Mouse (Mus musculus) myocyte (in vitro differentiated cells): Measurements from ENCODE around the gene Oosp2. TPM values are rescaled to one million over a fixed set of nuclear protein-coding genes. Genes with fewer than 3 reads are reported as not detected.

Source experiments
- H3K27me3 ChIP-seq: one replicate; pipeline ENCODE4 v1.6.1; 2011; ENCODE audit not compliant: control insufficient read depth, insufficient read depth, insufficient read length
- H3K36me3 ChIP-seq: one replicate; pipeline ENCODE4 v1.6.1; 2011; ENCODE audit not compliant: control insufficient read depth, insufficient read depth
- H3K4me2 ChIP-seq: one replicate; pipeline ENCODE4 v1.6.1; 2011; ENCODE audit warnings: low read depth, control low read depth
- H3K4me3 ChIP-seq: one replicate; pipeline ENCODE4 v1.5.1; 2011; ENCODE audit warnings: mild to moderate bottlenecking, control low read depth, moderate library complexity
- H3K79me2 ChIP-seq: one replicate; pipeline ENCODE4 v1.6.1; 2011; ENCODE audit not compliant: control insufficient read depth, insufficient read depth
- H3ac ChIP-seq: one replicate; pipeline ENCODE4 v1.6.1; 2011; ENCODE audit not compliant: control insufficient read depth, insufficient read length
- CEBPB ChIP-seq: IDR thresholded peaks from 2 replicates; pipeline ENCODE4 v1.6.1; 2011; ENCODE audit warnings: mild to moderate bottlenecking, moderate library complexity; ENCODE audit not compliant: poor library complexity, insufficient read depth, severe bottlenecking
- E2F4 ChIP-seq: IDR thresholded peaks from one replicate; pipeline ENCODE4 v1.6.1; 2011; ENCODE audit warnings: mild to moderate bottlenecking, control low read depth, moderate library complexity; ENCODE audit not compliant: insufficient read depth
- MAX ChIP-seq: IDR thresholded peaks from one replicate; pipeline ENCODE4 v1.6.1; 2011; ENCODE audit warnings: low read depth, mild to moderate bottlenecking, control low read depth
- MYOD1 ChIP-seq, 3 experiments: IDR thresholded peaks; one replicate each; pipeline ENCODE4 v1.6.1; 2011; ENCODE audit warnings: control low read depth in 2 of 3, low read depth in 2 of 3, mild to moderate bottlenecking in 2 of 3, moderate library complexity in 1 of 3; ENCODE audit not compliant: insufficient read length in 2 of 3, control insufficient read depth in 1 of 3
- MYOG ChIP-seq, 3 experiments: IDR thresholded peaks; one replicate each; pipeline ENCODE4 v1.6.1; 2011; ENCODE audit warnings: control low read depth in 2 of 3, low read depth in 2 of 3, mild to moderate bottlenecking in 2 of 3; ENCODE audit not compliant: insufficient read length in 2 of 3, control insufficient read depth in 1 of 3, insufficient read depth in 1 of 3
- POLR2A ChIP-seq: IDR thresholded peaks from one replicate; pipeline ENCODE4 v1.6.1; 2011; ENCODE audit warnings: low read depth, mild to moderate bottlenecking, control low read depth, moderate library complexity; ENCODE audit not compliant: insufficient read length
- POLR2AphosphoS2 ChIP-seq: IDR thresholded peaks from one replicate; pipeline ENCODE4 v1.6.1; 2011; ENCODE audit warnings: low read depth, control low read depth; ENCODE audit not compliant: insufficient read length
- REST ChIP-seq: IDR thresholded peaks from one replicate; pipeline ENCODE4 v1.6.1; 2011; ENCODE audit warnings: mild to moderate bottlenecking, control low read depth, moderate library complexity; ENCODE audit not compliant: insufficient read depth, insufficient read length
- SRF ChIP-seq: IDR thresholded peaks from one replicate; pipeline ENCODE4 v1.6.1; 2011; ENCODE audit warnings: low read depth; ENCODE audit not compliant: control insufficient read depth, insufficient read length
- TCF12 ChIP-seq: IDR thresholded peaks from one replicate; pipeline ENCODE4 v1.6.1; 2011; ENCODE audit warnings: mild to moderate bottlenecking, control low read depth; ENCODE audit not compliant: poor library complexity, insufficient read depth, severe bottlenecking
- TCF3 ChIP-seq: IDR thresholded peaks from one replicate; pipeline ENCODE4 v1.6.1; 2011; ENCODE audit warnings: low read depth, control low read depth; ENCODE audit not compliant: insufficient read length
- USF1 ChIP-seq: IDR thresholded peaks from one replicate; pipeline ENCODE4 v1.6.1; 2011; ENCODE audit warnings: low read depth, mild to moderate bottlenecking, control low read depth, moderate library complexity
- polyA plus RNA-seq: library from polyadenylated mRNA; unstranded; fragments of >200 nt; fragmentation: generic; extraction: Trizol; gene quantifications from one replicate; pipeline ENCODE4 v1.2.1, GENCODE M21; 2012; ENCODE audit warnings: missing spikeins

Oosp2 gene
- polyA plus RNA-seq, 1 experiment = not detected

GRCm38 (mm10) chr19:11624800-11625199 is 35.6 kb downstream of the Oosp2 start:
- H3K36me3 ChIP-seq = no peaks in the 10 kb centered on the region
- H3K79me2 ChIP-seq = no peaks in the 10 kb centered on the region
- H3ac ChIP-seq = no peak overlapping the region
- no peaks in the 10 kb centered on the region for H3K27me3 ChIP-seq
- no peak overlapping the region for H3K4me2 ChIP-seq
- no peak overlapping the region for H3K4me3 ChIP-seq
- no peak for TF ChIP-seq TCF12

- Histone ChIP-seq H3K4me2 (no peak within 1 kb of the TSS), H3ac (no peak within 1 kb of the TSS), H3K4me3 (no peak within 1 kb of the TSS), H3K79me2 (no peaks in the 10 kb centered on the region), H3K36me3 (no peaks in the 10 kb centered on the region), H3K27me3 (no peaks in the 10 kb centered on the region)
- TF ChIP-seq REST (no peak), TCF3 (no peak), SRF (no peak), MYOG (IDR thresholded peaks at IDR 0.05; ENCODE audit: control insufficient read depth in 1 of 3, insufficient read depth in 1 of 3, insufficient read length in 2 of 3, low read depth in 2 of 3) (no peak), MYOD1 (IDR thresholded peaks at IDR 0.05; ENCODE audit: control insufficient read depth in 1 of 3, insufficient read length in 2 of 3, low read depth in 2 of 3) (no peak), MAX (no peak), E2F4 (no peak), POLR2A (no peak), CEBPB (no peak), TCF12 (no peak), POLR2AphosphoS2 (no peak), USF1 (no peak)
Measured at GRCm38 (mm10) chr19:11623551-11623950, 36.8 kb downstream of the Oosp2 start, which contains the start of gene Ms4a2. Gene Ms4a2, minus strand, starts transcription at chr19:11623719.

- TF ChIP-seq MYOD1 (IDR thresholded peaks at IDR 0.05; ENCODE audit: control insufficient read depth in 1 of 3, insufficient read length in 2 of 3, low read depth in 2 of 3) = no peak
- no peak for TF ChIP-seq CEBPB
- no peak for TF ChIP-seq USF1
- no peak for TF ChIP-seq SRF
- no peak for TF ChIP-seq E2F4
- no peak for TF ChIP-seq TCF12
- no peak for TF ChIP-seq POLR2AphosphoS2
- no peak for TF ChIP-seq TCF3
- TF ChIP-seq MYOG (IDR thresholded peaks at IDR 0.05; ENCODE audit: control insufficient read depth in 1 of 3, insufficient read depth in 1 of 3, insufficient read length in 2 of 3, low read depth in 2 of 3) = no peak
- TF ChIP-seq POLR2A = no peak
- TF ChIP-seq REST = no peak
- no peak for TF ChIP-seq MAX
- Histone ChIP-seq H3K4me3 (no peak overlapping the region), H3K79me2 (no peaks in the 10 kb centered on the region), H3K27me3 (no peaks in the 10 kb centered on the region), H3K36me3 (no peaks in the 10 kb centered on the region), H3K4me2 (no peak overlapping the region), H3ac (no peak overlapping the region)
Measured at GRCm38 (mm10) chr19:11617983-11618382, 42.4 kb downstream of the Oosp2 start.

GRCm38 (mm10) chr19:11614805-11615204 is 45.6 kb downstream of the Oosp2 start:
- Histone ChIP-seq H3K4me2 (no peak overlapping the region), H3K27me3 (no peaks in the 10 kb centered on the region), H3K4me3 (no peak overlapping the region), H3ac (no peak overlapping the region), H3K79me2 (no peaks in the 10 kb centered on the region), H3K36me3 (no peaks in the 10 kb centered on the region)
- TF ChIP-seq MYOD1 (IDR thresholded peaks at IDR 0.05; ENCODE audit: control insufficient read depth in 1 of 3, insufficient read length in 2 of 3, low read depth in 2 of 3) = no peak
- TF ChIP-seq E2F4 = no peak
- no peak for TF ChIP-seq POLR2A
- TF ChIP-seq SRF = no peak

GRCm38 (mm10) chr19:11613776-11614443 is 46.4 kb downstream of the Oosp2 start:
- Histone ChIP-seq H3K4me2 (no peak overlapping the region), H3K36me3 (no peaks in the 10 kb centered on the region), H3ac (no peak overlapping the region), H3K27me3 (no peaks in the 10 kb centered on the region), H3K79me2 (no peaks in the 10 kb centered on the region), H3K4me3 (no peak overlapping the region)
- TF ChIP-seq CEBPB (no peak), MYOG (IDR thresholded peaks at IDR 0.05; ENCODE audit: control insufficient read depth in 1 of 3, insufficient read depth in 1 of 3, insufficient read length in 2 of 3, low read depth in 2 of 3) (no peak), TCF3 (no peak), REST (no peak), TCF12 (no peak)

GRCm38 (mm10) chr19:11613084-11613483 is 47.3 kb downstream of the Oosp2 start:
- no peaks in the 10 kb centered on the region for H3K79me2 ChIP-seq
- no peak overlapping the region for H3ac ChIP-seq
- H3K4me2 ChIP-seq = no peak overlapping the region
- H3K4me3 ChIP-seq = no peak overlapping the region
- TF ChIP-seq REST = no peak
- TF ChIP-seq MYOG (IDR thresholded peaks at IDR 0.05; ENCODE audit: control insufficient read depth in 1 of 3, insufficient read depth in 1 of 3, insufficient read length in 2 of 3, low read depth in 2 of 3) = no peak
- no peak for TF ChIP-seq CEBPB
- TF ChIP-seq MYOD1 (IDR thresholded peaks at IDR 0.05; ENCODE audit: control insufficient read depth in 1 of 3, insufficient read length in 2 of 3, low read depth in 2 of 3) = no peak
- TF ChIP-seq MAX = no peak
- no peak for TF ChIP-seq TCF12
- TF ChIP-seq TCF3 = no peak
- no peak for TF ChIP-seq E2F4
- TF ChIP-seq POLR2AphosphoS2 = no peak
- no peak for TF ChIP-seq SRF
- no peak for TF ChIP-seq USF1
- no peak for TF ChIP-seq POLR2A
- no peaks in the 10 kb centered on the region for H3K36me3 ChIP-seq
- no peaks in the 10 kb centered on the region for H3K27me3 ChIP-seq
